Mouse (Mus musculus) retina, postnatal 7 days (tissue): ENCODE data around the gene Tmprss5.
A peak's percentile ranks its signal among the peaks of the same experiment; 100 is the strongest.

Experiments
- DNase-seq: peaks from one replicate; pipeline ENCODE4 v3.0.0-alpha.2; 2012; ENCODE audit warnings: low read depth, low spot score

The Tmprss5 gene

DNA sequence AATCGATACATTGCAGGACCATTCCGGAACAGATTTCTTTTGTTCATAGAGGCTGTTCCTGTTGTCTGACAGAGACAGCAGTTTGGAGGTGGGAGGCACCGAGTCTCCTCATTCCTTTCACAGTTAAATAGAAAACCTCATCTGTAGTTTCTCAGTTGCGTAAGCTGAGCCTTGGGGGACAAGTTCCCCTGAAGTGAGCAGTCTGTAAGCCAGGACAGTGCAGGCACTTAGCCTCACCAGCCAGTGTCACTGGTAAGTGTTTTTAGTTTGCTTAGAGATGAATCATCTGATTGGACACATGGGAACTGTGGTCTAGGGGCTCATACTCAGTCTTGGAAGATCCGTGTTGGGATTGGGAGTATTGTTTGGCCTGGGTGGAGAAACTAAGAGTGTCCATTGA, at the start of gene Tmprss5:
Tmprss5 (plus strand) TSS at position 154 of the 400 bp plus-strand sequence.
- DNase-seq, result no peak

GRCm38 (mm10) chr9:49034764-49035163, 46.3 kb upstream of the Tmprss5 start:
- no peak for DNase-seq

GRCm38 (mm10) chr9:49050901-49051300, 30.2 kb upstream of the Tmprss5 start:
- no peak for DNase-seq

DNA sequence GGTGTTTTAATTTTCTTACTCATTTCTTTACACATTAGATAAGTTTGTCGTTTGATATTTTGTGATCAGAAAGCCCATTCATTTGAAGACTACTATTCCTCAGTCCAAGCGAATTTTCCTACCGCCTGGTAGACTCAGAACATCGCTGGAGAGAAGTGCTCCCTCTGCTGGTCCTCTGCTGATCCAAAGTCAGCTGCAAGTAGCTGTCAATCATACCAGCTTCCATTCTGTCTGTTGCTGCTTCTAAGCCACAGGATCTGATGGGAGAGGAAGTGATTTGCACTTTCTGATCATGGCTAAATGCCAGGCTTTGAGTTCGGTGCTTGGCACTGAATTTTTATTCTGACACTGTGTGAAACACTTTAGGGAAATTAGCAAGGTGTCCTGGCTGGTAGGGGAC, 29.7 kb upstream of the Tmprss5 start:
- DNase-seq, result peak; percentile 51

DNA sequence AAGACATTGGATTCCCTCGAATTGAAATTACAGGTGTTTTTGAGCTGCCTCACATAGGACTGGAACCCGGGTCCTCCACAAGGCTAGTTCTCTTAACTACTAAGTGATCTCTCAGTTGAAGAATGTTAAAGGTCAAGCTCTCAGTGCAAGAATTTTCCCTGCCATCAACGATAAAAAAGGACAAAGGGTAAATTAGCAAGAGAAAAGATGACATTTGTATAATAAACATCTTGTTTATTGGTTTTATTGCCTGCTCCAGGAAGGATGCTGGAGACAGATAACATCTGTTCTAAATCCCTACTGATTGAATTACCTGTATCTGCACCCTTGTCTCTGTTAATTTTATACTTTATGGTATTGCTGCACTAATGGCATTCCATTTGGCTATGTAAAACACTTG, 27.0 kb upstream of the Tmprss5 start:
- DNase-seq, result no peak

DNA sequence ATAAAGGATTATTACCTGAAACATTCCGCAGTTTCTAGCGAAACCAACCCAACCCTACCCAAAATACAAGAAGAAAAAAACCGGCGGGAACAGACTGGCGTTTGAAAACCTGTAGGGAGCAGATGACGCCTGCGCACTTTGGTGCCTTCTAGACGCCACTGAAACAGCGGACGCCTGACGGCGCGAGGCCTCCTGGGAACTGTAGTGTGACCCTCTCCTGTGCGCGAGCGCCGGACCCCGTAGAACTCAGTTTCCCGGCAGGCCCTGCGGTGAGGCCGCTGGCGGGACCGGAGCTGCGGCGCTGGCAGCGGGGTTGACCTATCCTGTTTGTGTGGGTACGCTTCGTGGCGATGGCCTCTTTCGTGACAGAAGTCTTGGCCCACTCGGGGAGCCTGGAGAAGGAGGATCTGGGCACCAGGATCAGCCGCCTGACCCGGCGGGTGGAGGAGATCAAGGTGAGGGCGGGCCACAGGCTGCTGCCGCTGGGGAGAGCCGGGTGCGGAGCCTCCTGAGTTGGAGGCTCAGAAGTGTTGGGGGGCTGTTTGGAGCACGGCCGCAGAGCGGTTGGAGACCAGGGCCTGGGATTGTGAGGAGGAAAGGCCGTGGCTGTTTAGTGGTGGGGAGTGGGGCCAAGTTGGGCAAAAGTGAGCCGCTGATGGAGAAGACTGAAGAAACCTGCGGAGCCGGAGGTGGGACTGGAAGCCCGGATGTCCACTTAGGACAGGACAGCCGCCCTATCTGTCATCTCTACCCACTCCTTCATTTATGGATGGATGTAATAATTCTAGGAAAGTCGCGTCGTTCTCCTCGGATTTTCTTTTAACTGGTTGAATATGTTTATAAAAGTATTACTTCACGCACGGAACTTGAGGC, 25.5 kb upstream of the Tmprss5 start, which contains the start of gene Zw10:
Zw10 (plus strand) TSS at position 281 of the 873 bp plus-strand sequence.
- DNase-seq, result peak; percentile 85

GRCm38 (mm10) chr9:49076847-49077246, 4.2 kb upstream of the Tmprss5 start:
- DNase-seq, result no peak

DNA sequence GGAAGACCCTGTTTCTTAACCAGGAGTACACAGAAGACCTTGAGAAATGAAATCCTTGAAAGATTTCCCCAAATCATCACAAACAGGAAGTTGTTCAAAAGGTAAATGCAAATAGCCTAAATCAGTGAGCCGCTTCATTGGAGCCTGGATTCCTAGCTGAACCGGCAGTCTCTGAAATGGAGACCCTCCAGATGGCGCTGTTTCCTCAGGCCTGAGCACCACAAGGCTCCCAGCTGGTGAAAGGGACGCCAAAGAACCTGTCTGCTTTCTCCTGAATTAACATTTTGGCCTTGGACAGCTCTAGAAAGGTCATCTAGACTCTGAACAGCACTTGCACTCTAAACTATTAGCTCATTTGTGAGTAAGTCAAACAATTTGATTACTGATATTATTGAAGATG, 501 bp downstream of the Tmprss5 start:
- peak; percentile 58 for DNase-seq

GRCm38 (mm10) chr9:49087317-49087716, 6.3 kb downstream of the Tmprss5 start:
- no peak for DNase-seq

DNA sequence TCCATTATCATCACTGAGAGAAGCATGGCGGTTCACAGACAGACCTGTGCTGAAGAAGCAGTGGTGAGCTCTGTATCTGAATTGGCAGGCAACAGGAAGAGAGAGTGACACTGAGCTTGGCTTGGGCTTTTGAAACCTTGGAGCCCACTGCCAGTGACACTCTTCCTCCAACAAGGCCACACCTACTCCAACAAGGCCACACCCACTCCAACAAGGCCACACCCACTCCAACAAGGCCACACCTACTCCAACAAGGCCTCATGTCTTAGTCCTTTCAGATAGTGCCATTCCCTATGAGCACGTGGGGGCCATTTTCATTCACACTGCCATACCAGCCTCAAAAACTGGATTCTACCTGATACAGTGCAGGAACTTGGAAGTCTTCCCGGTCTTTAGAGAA, 17.8 kb downstream of the Tmprss5 start:
- no peak for DNase-seq

DNA sequence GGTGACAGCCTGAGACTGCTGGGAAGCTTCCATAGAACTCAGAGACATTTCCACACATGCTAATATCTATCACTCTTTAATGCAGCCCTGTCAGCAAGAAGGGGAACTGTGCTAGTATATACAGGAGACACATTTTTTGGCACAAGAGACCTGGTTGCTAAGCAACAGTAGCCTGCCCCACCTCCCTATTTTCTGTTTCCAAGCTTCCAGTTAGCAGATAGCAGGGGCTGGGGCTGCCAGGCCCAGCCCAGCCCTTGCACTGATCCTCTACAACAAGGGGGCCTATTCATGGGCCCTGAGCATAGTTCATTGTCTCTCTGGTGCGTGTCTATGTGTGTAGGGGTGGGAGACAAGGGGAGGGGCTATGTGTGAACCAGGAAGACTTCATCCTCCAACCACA, 21.3 kb downstream of the Tmprss5 start:
- DNase-seq, result no peak

GRCm38 (mm10) chr9:49109101-49109500, 28.0 kb downstream of the Tmprss5 start:
- DNase-seq, result no peak

- DNase-seq, result no peak
Observed at GRCm38 (mm10) chr9:49110476-49111220, 29.6 kb downstream of the Tmprss5 start.

- DNase-seq, result no peak
Observed at GRCm38 (mm10) chr9:49111296-49111695, 30.2 kb downstream of the Tmprss5 start.

- DNase-seq, result no peak
Observed at GRCm38 (mm10) chr9:49118271-49118825, 37.3 kb downstream of the Tmprss5 start.

DNA sequence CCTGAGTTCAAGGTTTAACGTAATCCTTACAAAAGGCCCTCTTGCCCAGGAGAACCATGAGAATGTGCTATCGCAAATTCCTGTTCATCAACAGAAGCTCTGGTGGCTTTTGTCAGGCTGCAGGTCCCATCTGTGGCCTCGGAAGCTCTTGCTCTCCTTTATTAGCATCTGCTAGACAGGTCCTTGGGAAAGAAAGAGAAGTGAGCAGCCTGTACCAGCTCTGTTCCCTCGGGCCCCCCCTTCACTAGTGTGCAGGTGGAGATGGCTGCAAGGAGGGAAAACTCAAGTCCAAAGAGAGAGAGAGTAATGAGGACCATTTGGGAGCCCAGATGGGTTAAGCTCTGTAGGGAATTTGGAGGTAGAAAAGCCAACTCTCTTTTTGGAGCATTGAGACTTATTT, 38.7 kb downstream of the Tmprss5 start:
- DNase-seq, result no peak

- no peak for DNase-seq
Observed at GRCm38 (mm10) chr9:49125706-49126105, 44.6 kb downstream of the Tmprss5 start.

DNA sequence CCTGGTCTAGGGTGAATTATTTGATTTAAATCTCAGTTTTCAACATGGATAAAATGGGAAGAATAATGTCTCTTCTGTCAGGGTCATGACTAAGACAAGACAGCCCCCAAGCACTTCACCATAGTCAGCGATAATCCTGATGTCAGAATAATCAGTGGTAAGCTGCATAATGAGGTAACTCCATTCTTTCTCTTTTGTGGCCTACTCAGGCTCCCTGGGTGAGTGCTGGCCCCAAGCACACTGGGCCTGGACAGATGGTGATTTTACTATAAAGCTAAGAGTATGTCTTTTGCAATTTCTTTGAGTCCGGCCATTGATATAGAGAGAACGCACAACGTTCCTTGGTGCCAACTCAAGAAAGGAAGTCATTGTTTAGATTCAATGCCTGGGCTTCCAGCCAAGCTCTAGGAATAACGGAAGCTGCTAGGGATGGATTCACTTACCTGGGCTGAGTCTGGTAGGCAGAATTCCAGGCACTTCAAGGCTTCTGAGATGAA, 49.5 kb downstream of the Tmprss5 start:
- DNase-seq, result no peak

GRCm38 (mm10) chr9:49143841-49144240, 62.8 kb downstream of the Tmprss5 start:
- DNase-seq, result no peak

DNA sequence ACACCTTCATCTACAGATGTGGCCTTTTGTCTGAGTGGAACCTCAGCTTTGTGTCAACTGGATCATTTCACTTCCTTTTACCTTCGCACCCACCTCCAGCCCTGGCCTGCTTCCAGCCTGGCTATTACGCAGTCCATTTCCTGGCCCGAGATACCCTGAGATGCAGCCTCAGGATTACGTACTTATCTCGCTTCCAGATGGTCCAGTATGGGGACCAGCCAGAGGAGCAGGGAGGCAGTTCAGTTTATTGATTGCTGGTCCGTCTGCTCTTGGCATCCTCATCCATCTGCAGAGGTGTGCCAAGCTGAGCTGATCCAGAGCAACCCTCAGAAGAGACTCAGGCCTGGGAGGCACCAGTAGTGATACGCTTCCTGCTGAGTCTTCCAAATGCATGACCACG, 64.7 kb downstream of the Tmprss5 start:
- DNase-seq, result no peak

DNA sequence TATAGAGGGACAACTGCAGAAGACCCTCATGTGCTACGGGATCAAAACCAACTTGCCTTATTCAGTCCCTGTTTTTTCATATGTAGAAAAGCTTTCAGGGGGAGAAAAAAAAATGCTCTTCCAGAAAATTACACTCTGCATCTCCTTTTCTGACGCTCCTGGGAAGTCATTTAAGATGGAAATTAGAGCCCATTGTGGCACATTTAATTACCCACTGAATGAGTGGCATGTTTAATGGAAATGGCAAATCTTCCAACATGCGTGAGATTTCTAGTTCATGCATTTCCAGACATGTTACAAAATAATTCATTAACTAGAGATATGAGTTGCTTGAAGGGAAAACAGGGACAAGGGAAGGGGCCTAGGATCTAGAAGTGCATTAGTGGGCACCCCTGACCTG, 66.0 kb downstream of the Tmprss5 start:
- DNase-seq, result no peak
